Mouse (Mus musculus) c-Kit-positive CD71-positive TER-119-negative erythroid progenitor cells, embryonic 14.5 days (primary cell): Measurements from ENCODE around the gene Atp4a.
A peak's percentile ranks its signal among the peaks of the same experiment; 100 is the strongest.

Experiments
- DNase-seq: peaks from one replicate; pipeline ENCODE4 v3.0.0-alpha.2; 2013; ENCODE audit warnings: low read depth

Atp4a gene

DNA sequence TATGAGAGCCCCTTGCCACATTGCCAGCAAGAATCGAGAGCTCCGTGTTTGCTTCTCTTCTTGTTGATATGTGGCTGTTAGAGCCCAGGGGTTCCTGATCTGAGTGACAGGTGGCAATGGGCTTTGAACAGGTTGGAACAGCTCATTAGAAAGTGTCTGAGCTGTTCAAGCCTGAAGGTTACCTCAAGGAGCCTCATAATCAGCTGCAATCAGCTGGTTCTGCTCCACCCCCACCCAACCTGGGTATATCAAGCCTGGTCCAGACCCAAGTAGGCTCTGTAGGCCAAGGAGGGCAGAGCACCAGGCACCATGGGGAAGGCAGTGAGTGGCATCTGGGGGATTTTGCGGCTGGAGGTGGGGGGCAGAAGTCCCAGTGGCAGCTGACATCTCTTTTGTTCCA, at the start of gene Atp4a:
Atp4a (plus strand) TSS at position 268 of the 400 bp plus-strand sequence.
- no peak for DNase-seq

DNA sequence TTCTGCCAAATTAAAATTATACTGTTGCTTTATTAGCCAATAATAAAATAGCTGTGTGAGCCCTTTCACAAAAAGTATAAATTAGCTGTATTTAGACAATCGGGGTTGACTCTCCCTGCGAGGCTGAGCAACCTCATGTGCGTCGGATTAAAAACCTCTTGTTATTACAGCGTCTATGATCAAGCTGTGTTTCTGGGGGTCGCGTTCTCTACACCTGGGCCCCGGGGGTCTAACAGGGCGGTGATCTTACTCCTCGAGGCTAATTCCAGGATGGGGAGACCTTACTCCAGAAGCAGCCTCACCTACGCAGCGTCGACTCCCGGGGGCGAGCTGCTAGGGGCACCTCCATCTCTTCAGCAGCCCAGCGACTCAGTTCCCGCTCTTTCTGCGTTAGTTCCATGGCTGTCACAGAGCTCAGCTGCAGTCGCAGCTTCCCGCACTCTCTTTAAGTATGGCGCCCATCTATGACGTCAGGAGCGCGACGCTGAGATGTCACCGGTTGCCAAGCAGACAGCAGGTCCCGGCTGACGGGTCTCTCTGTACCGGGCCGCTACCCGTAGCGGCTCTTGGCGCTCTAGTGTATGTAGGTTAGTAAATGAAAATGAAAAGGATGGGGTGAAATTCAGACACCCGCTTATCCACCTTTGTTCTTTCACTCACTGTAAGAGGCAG, 47.3 kb upstream of the Atp4a start, which contains the start of gene Haus5:
Haus5 (minus strand) TSS at position 466 of the 672 bp plus-strand sequence.
- DNase-seq = peak; percentile 92

DNA sequence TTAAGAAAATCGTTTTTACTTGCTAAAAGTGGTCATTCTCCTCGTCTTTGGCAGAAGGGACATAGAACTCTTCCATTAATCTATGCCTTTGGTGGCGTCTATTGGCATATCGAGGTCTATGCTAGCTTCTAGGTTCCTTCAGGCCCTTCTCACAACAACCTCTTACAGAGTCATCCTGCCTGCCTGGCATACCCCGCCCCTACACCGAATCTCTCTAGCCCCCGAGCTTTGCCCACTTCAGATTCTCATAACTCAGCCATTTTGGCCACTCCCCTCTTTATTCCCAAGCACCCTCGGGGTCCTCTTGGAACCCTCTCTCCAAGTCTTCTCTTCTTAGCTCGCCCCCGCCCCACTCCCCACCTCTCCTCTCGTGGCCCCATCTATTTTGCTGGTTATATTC, 46.7 kb upstream of the Atp4a start:
- no peak for DNase-seq

DNA sequence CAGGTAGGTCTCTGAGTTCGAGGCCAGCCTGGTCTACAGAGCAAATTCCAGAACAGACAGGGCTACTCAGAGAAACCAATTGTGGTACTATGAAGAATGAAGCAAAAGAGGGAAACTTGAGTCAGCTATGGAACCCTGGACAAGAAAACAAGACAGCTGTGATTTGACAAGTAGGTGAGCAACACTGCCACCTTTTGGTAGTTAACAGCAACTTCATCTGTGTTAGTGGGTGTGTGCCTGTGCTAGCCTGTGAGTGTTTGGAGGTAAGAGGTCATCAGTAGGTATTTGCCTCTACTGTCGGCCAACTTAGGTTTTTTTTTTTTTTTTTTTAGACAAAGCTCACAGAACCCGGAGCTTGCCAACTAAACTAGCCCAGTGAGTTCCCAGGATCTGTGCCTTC, 42.8 kb upstream of the Atp4a start:
- peak; percentile 52 for DNase-seq

DNA sequence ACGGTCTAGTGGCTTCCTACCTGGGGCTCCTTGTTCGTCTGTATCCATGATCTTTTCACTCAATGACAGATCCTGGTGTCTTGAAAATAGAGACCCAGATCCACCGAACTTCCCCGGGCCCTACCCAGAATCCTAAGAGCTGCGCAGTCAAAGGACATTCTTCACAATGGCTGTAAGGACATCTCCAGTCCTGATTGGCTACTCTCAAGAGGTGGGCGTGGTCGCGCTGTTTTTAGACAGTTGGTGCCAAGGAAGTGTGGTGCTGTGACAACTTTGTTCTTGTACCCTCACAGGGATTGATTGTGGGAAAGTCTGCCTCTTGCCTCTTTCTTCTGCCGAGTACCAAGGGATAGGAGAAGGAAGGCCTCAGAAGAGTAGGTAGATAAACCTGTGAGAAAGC, 40.5 kb upstream of the Atp4a start, which contains the start of gene Pmis2:
Pmis2 (minus strand) TSS at position 126 of the 400 bp plus-strand sequence.
- no peak for DNase-seq

DNA sequence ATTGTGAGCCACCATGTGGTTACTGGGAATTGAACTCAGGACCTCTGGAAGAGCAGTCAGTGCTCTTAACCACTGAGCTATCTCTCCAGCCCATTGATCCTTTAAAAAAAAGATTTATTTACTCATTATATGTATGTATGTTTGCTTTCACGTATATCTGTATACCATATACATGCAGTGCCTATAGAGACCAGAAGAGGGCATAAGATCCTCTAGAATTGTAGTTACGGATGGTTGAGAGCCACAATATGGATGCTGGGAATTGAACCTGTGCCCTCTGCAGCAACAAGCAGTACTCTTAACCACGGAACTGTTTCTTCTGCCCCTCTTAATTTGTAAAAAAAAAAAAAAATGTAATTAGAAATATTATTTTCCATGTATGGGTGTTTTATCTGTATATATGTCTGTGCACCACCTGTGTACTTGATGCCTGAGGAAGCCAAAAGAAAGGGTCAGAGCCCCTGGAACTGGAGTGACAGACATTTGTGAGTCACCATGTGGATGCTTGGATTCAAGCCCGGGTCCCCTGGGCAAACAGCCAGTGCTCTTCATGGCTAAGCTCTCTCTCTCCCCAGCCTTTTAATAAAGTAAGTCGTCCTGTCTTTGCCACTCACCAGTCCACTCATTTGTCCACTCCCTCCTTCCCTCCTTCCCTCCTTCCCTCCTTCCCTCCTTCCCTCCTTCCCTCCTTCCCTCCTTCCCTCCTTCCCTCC, 33.6 kb upstream of the Atp4a start:
- DNase-seq = no peak

DNA sequence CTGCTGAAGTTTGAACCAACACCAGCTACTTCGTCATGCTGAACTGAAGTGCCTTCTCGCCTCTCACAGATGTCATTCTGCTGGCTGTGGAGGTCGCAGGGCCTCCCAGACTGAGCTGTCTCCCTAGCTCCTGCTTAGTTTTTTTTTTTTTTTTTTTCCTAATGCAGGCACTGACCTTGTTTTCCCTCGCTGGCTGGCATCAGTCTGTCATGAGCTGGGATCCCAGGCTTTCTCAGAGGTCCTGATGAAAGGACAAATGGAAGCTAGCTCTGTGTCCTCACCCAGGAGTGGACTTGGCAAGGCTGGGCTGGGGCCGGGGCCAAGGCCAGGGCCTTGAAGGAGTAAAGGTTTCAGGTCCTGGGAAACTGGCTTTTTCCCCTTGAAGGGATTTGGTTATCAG, 30.1 kb upstream of the Atp4a start:
- no peak for DNase-seq

DNA sequence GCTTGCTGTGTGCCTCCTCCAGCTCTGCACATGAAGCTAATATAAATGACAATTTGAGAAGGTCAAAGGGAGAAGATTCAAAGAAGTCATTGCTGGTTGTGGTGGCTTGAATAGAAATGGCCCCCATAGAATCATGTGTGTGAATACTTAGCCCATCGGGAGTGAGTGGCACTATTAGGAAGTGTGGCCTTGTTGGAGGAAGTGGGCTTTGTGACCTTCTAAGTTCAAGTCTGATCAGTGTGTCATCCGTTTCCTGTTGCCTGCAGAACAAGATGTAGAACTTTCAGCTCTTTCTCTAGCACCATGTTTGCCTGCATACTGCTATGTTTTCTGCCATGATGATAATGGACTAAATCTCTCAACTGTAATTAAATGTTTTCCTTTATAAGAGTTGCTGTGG, 28.6 kb upstream of the Atp4a start:
- no peak for DNase-seq

DNA sequence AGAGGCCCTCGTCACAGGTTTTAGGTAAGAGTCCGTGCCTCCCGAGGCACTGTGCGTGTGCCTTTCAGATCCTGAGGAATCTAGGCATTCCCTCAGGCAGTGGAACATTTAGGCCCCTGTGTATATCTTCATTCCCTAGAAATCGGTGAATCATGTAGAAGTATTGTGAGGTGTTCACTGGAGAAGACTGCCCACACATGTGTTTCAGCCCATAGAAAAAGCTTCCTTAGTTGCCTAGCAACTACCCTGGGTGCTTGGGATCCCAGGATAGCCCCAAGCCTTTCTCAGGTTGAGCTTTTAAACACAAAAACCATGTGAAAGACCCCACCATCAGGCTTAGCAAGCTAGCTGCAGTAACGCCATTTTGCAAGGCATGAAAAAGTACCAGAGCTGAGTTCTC, 23.7 kb upstream of the Atp4a start:
- no peak for DNase-seq

DNA sequence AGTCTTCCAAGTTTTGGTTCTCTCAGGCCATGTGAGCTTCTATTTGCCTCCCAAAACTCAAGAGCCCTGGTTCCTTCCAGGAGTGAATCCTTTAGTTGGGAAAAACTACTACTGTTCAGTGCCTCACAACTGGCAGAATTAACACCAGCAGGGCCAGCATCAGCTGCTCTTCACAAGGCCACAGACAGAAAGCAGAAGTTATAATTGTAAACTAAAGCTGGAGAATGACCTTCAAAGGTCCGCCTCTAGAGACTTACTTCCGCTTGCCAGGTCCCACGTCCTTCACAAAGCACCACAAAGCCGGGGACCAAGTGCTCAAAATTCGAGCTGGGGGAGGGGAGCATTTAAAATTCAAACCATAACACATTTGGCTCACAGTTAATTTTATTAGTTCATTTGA, 13.9 kb upstream of the Atp4a start:
- no peak for DNase-seq

DNA sequence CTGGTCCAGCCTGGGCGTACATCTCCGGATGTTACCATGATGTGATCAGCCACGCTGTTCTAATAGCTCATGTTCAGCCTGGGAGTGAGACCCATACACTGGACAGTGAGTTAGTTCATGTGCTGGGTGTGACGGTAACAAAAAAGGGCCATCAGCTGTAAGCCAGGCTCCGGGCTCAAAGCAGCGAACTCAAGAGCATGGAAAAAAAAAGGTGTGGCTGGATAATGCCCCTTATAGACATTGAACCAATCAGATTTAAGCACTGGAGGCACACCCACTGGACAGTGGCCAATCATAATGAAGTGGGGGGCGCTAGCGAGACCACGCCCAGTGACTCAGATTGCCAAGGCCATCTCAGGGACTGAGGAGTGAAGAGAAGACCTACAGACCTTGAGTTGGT, 13.4 kb upstream of the Atp4a start, which contains the start of gene 2200002J24Rik:
2200002J24Rik (plus strand) TSS at position 338 of the 400 bp plus-strand sequence.
- DNase-seq = peak; percentile 50

DNA sequence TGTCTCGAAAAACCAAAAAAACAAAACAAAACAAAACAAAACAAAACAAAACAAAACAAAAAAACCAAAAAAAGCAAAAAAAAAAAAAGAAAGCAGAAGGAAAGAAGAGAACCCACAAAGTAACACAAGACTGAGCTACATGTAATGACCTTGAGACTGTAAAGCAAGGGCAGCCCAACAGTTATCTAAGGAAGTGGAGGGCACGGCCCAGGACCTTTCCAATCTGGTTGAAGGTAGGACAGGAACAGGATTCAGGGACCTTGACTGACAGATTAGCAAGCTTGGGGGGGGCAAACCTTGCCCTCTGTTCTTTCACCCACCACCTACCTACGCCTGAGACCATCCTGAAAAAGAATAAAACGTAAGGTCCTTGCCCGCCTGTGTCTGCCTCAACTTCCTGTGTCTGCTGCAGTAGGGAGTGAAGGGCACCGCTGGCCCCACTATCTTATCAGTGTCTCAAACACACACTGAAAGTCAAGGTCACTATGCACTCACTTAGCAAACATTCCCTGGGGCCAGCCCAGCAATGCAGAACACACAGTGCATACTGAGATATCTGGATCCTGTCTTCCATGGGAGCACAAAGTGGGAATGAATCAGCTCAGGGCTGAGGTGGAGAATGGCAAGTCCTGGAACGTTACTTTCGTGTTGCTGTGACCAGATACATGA, 5.7 kb upstream of the Atp4a start:
- no peak for DNase-seq

DNA sequence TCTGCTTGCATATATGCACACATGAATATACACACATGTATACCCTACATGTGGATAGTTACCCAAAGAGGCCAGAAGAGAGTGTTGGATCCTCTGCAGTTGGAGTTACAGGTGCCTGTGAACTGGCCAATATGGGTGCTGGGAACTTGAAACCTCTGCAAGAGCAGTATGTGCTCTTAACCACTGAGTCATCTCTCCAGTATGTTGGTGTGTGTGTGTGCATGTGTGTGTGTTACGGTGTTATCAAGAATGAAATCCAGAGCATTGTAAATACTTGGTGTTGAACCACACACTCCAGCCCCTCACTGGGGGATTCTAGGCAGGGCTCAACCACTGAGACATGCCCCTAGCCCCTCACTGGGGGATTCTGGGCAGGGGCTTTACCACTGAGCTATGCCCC, 4.6 kb upstream of the Atp4a start:
- DNase-seq = no peak

DNA sequence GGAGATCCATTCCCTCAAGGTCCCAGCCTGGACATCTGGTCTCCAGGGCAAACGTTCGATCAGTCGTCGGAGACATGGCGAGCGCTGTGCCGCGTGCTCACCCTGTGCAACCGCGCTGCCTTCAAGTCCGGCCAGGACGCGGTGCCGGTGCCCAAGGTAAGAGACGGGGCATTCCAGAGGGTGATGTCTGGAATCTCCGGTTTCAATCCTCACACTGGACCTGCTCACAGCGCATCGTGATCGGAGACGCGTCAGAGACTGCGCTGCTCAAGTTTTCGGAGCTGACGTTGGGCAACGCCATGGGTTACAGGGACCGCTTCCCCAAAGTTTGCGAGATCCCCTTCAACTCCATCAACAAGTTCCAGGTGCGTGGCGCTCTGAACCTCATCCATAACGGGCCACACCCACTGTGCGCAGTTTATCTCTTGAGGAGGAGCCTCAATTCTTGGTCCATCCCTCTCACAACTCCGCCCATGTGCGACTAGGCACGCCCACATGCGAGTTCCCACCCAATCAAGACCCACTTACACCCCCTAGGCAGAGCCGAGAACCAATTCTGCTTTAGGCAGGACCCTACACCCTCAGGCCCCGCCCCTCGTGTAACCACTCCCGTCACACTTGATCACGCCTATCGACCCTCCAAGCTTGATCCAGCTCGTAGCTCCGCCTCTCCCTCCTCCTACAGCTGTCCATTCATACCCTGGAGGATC, 5.2 kb downstream of the Atp4a start:
- DNase-seq = peak; percentile 96

DNA sequence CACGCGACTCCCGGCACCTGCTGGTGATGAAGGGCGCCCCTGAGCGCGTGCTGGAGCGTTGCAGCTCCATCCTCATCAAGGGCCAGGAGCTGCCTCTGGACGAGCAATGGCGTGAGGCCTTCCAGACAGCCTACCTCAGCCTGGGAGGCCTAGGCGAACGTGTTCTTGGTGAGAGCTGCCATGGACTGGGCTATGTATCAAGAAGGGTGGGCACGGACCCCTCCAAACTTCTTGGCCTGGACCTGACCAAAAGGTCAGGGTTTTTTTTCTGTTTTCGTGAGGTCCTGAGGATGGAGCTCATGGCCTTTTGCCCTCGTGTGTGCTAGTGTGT, 5.7 kb downstream of the Atp4a start:
- DNase-seq = no peak

DNA sequence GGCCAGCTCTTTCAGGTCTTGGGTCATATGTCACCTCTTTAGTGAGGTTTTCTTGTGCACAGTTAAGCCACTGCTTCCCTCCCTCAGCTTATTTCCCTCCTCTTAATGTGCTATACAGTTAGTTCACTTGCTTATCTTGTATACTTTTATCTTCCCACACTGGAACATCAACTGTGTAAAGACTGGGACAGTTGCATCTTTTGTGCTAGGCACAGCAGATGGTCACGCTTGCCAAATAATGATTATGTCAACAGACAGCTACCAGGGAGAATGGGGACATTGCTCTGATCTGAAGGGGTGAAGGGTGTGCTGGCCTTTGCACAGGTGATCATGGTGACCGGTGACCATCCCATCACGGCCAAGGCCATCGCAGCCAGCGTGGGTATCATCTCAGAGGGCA, 7.7 kb downstream of the Atp4a start:
- DNase-seq = no peak

DNA sequence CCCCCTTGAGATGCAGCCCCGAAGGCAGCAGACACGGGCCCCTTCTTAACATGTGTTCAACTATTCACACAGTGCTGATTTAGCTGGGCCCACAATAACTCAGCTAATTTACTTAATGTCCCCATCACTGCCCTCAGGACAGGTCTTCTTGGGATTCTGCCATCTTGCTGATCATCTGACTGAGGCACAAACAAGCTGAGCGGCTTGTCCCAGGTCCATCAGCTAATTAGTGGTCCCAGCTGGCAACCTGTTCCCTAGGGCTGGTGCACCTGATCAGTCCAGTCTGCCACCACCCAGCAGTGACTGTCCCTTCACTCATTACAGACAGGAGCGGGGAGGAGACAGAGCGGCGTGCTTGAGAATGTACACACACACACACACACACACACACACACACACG, 9.3 kb downstream of the Atp4a start:
- DNase-seq = no peak

DNA sequence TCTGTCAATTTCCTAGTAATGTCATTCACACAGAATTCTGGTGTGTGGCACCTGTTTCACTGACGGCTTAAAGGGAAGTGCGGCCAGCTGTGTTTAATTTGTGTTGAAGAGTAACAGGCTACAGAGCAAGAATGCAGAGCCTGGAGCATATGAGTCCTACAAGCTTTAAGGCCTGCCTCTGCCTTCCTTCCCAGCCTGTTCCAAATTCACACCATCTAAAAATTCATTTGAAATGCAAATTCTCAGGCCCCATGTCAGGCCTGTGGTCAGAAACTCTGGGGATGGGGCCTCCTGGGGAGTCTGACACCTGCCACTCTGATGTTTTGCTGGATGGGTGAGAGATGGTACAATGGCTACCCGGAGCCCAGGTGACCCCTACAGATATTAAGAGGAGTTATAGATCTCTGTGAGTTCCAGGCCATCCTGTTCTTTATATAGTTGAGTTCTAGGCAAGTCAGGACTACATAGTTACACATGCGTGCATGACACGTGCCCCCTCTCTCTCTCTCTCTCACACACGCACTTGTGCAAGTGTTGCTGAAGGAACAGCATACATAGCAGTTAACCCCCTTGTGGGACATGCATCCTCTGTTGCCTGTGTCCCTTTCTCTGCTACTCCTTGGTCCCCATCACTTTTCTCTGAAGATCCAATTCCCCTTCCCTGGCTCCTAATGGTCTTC, 11.4 kb downstream of the Atp4a start:
- no peak for DNase-seq

DNA sequence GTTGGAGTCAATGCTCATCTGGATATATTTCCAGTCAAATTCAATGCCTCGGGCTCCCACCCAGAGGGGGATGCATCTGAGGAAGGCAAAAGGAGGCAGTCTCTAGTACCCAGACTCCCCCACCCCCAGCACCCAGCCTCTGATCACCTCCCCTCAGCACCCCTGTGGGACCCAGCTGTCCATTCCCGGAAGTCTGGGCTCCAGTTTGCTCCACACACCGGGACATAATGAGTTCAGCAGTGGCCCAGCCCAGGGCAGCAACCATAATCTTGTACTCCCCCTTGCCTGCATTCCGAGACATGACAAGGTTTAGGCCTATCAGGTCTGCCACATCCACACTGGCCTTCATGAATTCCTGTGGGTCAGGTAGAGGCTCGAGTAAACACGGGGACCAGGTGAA, 16.2 kb downstream of the Atp4a start:
- no peak for DNase-seq

DNA sequence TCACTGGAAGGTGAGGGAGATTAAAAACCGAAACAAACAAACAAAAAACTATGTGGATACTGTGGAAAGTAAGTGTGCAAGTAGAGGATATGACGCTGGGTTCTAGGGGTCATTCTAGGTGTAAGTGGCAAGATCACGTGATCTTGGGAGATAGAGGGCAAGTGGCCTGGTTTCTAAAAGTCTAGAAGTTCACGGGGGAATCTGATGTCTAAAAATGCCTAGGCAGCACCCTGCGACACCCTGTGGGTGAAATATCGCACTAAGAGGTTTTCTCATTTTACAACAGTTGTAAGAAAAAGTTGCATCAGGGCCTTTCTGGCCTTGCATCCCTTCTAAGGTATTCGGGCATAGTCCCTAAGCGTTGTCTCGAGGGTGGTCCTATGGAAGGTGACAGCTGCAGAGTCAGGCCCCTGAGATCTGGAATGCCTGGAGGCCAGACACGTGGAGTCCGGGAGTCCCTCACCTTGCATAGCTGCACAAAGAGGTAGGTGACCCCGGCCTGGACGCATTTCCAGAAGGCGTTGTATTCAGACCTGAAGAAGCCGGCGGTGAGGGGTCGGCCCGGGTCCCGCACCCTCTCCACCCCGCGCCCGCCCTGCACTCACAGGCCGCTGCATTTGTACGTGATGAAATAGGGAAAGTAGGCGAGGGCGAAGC, 16.9 kb downstream of the Atp4a start:
- DNase-seq = peak; percentile 24

DNA sequence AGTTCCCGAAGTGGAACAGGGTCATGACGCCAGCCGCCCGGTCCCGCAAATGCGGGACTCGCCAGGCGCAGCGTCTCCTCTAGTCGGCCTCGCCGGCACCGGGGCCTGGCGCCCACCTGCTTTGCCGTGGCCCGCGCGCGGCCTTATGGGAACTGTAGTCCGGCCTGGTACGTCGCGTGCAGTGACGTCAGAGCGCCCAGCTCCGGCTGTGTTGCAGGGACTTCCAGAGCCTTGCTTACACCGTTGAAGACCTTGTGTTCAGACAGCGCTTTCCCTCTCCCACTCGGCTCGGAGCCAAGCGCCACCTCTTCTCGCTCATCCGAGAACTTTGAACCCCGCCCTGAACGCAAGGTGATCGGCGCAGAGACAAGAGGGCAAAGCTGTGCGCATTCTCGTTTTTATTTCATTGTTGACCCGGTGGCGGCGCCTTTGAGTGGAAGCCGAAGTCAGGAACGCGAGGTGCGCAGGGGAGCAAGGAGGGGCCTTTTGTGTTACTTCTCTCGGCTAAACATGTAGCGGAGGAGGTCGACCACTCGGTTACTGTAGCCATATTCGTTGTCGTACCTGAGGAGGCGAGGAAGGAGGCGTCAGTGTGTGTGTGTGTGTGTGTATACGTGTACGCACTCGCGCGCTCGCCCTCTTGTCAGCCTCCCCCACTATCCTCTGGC, 17.5 kb downstream of the Atp4a start, which contains the start of gene Tmem147:
Tmem147 (minus strand) TSS at position 145 of the 668 bp plus-strand sequence.
- DNase-seq = peak; percentile 92
